Mouse (Mus musculus) midbrain, embryonic 15.5 days (tissue): Measurements from ENCODE around the gene Mpeg1. TPM values are rescaled to one million over a fixed set of nuclear protein-coding genes. Genes with fewer than 3 reads are reported as not detected.
A peak's percentile ranks its signal among the peaks of the same experiment; 100 is the strongest.

Source experiments
- ATAC-seq: fragments of 200-750 bp; cut with Nextera tagmentation; replicated peaks from 2 replicates; pipeline ENCODE4 v1.8.0; 2017; ENCODE audit warnings: moderate TSS enrichment
- H3K27ac ChIP-seq: fragments of 300-500 bp; sonication (generic); 2 replicates; pipeline ENCODE4 v1.5.1; 2015; ENCODE audit warnings: mild to moderate bottlenecking, inconsistent platforms
- H3K27me3 ChIP-seq: fragments of 300-500 bp; sonication (generic); replicated peaks from 2 replicates; pipeline ENCODE4 v1.6.1; 2015; ENCODE audit warnings: inconsistent platforms
- H3K36me3 ChIP-seq: fragments of 300-500 bp; sonication (generic); replicated peaks from 2 replicates; pipeline ENCODE4 v1.6.1; 2015; ENCODE audit warnings: inconsistent platforms
- H3K4me1 ChIP-seq: fragments of 300-500 bp; sonication (generic); 2 replicates; pipeline ENCODE4 v1.6.1; 2015; ENCODE audit warnings: inconsistent platforms
- H3K4me2 ChIP-seq: fragments of 300-500 bp; sonication (generic); 2 replicates; pipeline ENCODE4 v1.6.1; 2015; ENCODE audit warnings: inconsistent platforms, mild to moderate bottlenecking, moderate library complexity
- H3K4me3 ChIP-seq: fragments of 300-500 bp; sonication (generic); 2 replicates; pipeline ENCODE4 v1.5.1; 2015; ENCODE audit warnings: mild to moderate bottlenecking, inconsistent platforms
- H3K9ac ChIP-seq: fragments of 300-500 bp; sonication (generic); 2 replicates; pipeline ENCODE4 v1.6.1; 2015; ENCODE audit warnings: mild to moderate bottlenecking, inconsistent platforms
- H3K9me3 ChIP-seq: fragments of 300-500 bp; sonication (generic); 2 replicates; pipeline ENCODE4 v1.6.1; 2016; ENCODE audit warnings: inconsistent platforms
- WGBS: fragments of 180-500 bp; shearing (Covaris S2); methylation state at CpG from one replicate; pipeline ENCODE4 v1.1.7; 2015; ENCODE audit warnings: mixed read lengths; 5-methylcytosine and 5-hydroxymethylcytosine counted together
- polyA plus RNA-seq: library from polyadenylated mRNA; unstranded; fragments of >200 nt; fragmentation: Nextera tagmentation; extraction: Ambion mirVana; gene quantifications from 2 replicates; pipeline ENCODE4 v1.2.1, GENCODE M21; 2015

The Mpeg1 gene
- polyA plus RNA-seq, 1 experiment from 2014 or later, result 0.62 TPM

DNA sequence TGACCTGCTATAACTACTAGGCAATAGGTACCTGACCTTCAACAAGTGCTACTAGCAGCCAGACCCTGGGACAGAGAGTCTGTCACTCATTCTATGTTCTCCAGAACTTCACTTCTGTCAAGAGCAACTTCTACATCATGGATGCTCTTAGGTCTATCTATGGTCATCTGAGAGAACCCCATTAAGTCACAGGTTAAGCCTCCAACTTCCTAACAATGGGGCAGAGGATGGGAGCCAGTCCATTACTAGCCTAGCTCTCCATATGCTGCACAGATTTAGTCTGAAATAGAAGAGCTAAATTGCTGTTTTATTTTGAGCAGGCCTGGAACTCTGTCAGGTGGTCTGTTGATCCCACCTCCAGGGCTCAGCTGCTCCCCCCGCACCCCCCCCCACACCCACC is 38.4 kb downstream of the Mpeg1 start:
- Histone ChIP-seq H3K9ac (no peak overlapping the region; the same call in 1 of the 2 replicates), H3K4me2 (peak overlapping the region; percentile 89), H3K4me3 (peak overlapping the region; percentile 88), H3K36me3 (no peaks in the 10 kb centered on the region), H3K4me1 (peaks cover 38% of the 10 kb centered on the region), H3K27me3 (no peaks in the 10 kb centered on the region), H3K9me3 (no peaks in the 10 kb centered on the region), H3K27ac (peak overlapping the region; percentile 94; the same call in 1 of the 2 replicates)
- ATAC-seq, result no peak
- 10% methylated on average over 1 of the region's 1 CpGs for WGBS

DNA sequence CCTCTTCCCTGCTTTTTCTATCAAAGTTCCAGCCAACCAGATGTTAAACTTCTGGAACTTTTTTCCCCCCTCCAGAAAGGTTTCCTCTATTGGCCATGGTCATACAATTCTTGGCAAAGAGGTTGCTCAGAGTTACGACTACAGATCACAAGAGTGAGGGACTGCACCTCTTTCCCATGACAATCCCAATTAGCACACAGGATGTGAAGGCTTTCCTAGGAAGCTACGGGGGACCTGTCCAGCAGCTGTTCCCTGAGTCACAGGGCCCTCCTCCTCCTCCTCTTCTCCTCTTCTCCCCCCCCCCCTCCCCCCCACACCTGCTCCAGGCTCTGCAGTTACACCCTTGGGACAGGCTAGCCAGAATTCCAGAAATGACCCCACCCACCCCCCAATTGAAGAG is 38.9 kb downstream of the Mpeg1 start:
- H3K27ac ChIP-seq, result peak overlapping the region; percentile 94

GRCm38 (mm10) chr19:12500124-12500523 is 39.5 kb downstream of the Mpeg1 start:
- ATAC-seq, result peak; percentile 21
- 2% methylated on average over 3 of the region's 3 CpGs for WGBS
- H3K9ac ChIP-seq, result peak overlapping the region; percentile 89

More for the DNA sequence above, 38.9 kb downstream of the Mpeg1 start:
- WGBS, result 2% methylated on average over 2 of the region's 2 CpGs
- Histone ChIP-seq H3K4me1 (peaks cover 35% of the 10 kb centered on the region), H3K9me3 (no peaks in the 10 kb centered on the region), H3K27me3 (no peaks in the 10 kb centered on the region), H3K4me3 (peak overlapping the region; percentile 88), H3K4me2 (peak overlapping the region; percentile 89), H3K9ac (peak overlapping the region; percentile 89), H3K36me3 (no peaks in the 10 kb centered on the region)
- no peak for ATAC-seq

GRCm38 (mm10) chr19:12500881-12501311 is 40.3 kb downstream of the Mpeg1 start:
- ATAC-seq, result peak; percentile 66

More at GRCm38 (mm10) chr19:12500124-12500523, 39.5 kb downstream of the Mpeg1 start:
- Histone ChIP-seq H3K36me3 (no peaks in the 10 kb centered on the region), H3K4me3 (peak overlapping the region; percentile 88), H3K27ac (peak overlapping the region; percentile 94), H3K4me2 (peak overlapping the region; percentile 89), H3K9me3 (no peaks in the 10 kb centered on the region), H3K27me3 (no peaks in the 10 kb centered on the region), H3K4me1 (peaks cover 33% of the 10 kb centered on the region)

GRCm38 (mm10) chr19:12501370-12502347 is 41.1 kb downstream of the Mpeg1 start, which contains the start of gene Dtx4:
TSS of gene Dtx4 (minus strand) at chr19:12501454.
- H3K9me3 ChIP-seq, result no peaks in the 10 kb centered on the region
- WGBS, result under 1% methylated on average over 79 of the region's 80 CpGs
- peak; percentile 94 for ATAC-seq

More at GRCm38 (mm10) chr19:12500881-12501311, 40.3 kb downstream of the Mpeg1 start:
- peak overlapping the region; percentile 88 for H3K4me3 ChIP-seq
- H3K4me2 ChIP-seq, result peak overlapping the region; percentile 89
- H3K27ac ChIP-seq, result peak overlapping the region; percentile 94
- peak overlapping the region; percentile 89 for H3K9ac ChIP-seq
- peaks cover 32% of the 10 kb centered on the region for H3K4me1 ChIP-seq
- no peaks in the 10 kb centered on the region for H3K36me3 ChIP-seq
- H3K9me3 ChIP-seq, result no peaks in the 10 kb centered on the region
- WGBS, result under 1% methylated on average over 28 of the region's 38 CpGs
- no peaks in the 10 kb centered on the region for H3K27me3 ChIP-seq

GRCm38 (mm10) chr19:12502756-12503155 is 42.2 kb downstream of the Mpeg1 start:
- Histone ChIP-seq H3K9ac (no peak overlapping the region), H3K4me2 (no peak overlapping the region), H3K4me3 (no peak overlapping the region), H3K9me3 (no peaks in the 10 kb centered on the region), H3K4me1 (peaks cover 30% of the 10 kb centered on the region), H3K27me3 (no peaks in the 10 kb centered on the region), H3K36me3 (no peaks in the 10 kb centered on the region), H3K27ac (no peak overlapping the region)
- 94% methylated on average over 7 of the region's 7 CpGs for whole genome bisulfite sequencing
- ATAC-seq, result no peak

More at GRCm38 (mm10) chr19:12501370-12502347, 41.1 kb downstream of the Mpeg1 start, which contains the start of gene Dtx4:
- Histone ChIP-seq H3K27me3 (no peaks in the 10 kb centered on the region), H3K4me3 (peak within 1 kb of the TSS; percentile 88), H3K4me2 (peak within 1 kb of the TSS; percentile 89), H3K4me1 (peaks cover 32% of the 10 kb centered on the region), H3K36me3 (no peaks in the 10 kb centered on the region), H3K27ac (peak within 1 kb of the TSS; percentile 94), H3K9ac (peak within 1 kb of the TSS; percentile 89)

DNA sequence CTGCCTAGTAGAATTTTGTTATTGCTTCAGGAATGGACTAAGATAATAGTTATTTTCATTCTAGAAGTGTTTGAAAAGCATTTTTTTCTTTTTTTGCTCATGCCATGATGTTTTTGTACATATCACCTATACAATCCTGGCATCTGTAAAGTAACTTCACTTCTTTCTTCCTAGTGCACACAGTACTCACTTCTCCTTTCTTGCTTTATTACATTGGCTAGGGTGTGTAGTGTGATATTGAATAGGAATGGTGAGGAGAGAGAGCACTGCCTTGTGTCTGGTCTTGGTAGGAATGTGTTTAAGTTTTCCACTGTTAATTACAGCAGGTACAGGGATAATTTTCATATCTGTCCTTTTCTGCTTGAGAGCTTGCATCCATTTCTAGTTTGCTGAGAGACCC is 54.0 kb downstream of the Mpeg1 start:
- Histone ChIP-seq H3K4me2 (no peak overlapping the region), H3K9me3 (no peaks in the 10 kb centered on the region), H3K36me3 (no peaks in the 10 kb centered on the region), H3K27me3 (no peaks in the 10 kb centered on the region), H3K4me1 (no peaks in the 10 kb centered on the region), H3K9ac (no peak overlapping the region), H3K4me3 (no peak overlapping the region), H3K27ac (no peak overlapping the region)
- no peak for ATAC-seq

Other genes starting within 250 kb of the Mpeg1 start
- not detected in 2 replicates for gene Olfr1432, start 228.2 kb upstream of the Mpeg1 start, polyA plus RNA-seq
- not detected in 2 replicates for gene Olfr262, start 219.1 kb upstream of the Mpeg1 start, polyA plus RNA-seq
- gene Olfr235, start 199.7 kb upstream of the Mpeg1 start, polyA plus RNA-seq, result not detected in 2 replicates
- not detected in 2 replicates for gene Olfr1434, start 180.9 kb upstream of the Mpeg1 start, polyA plus RNA-seq
- not detected in 2 replicates for gene Olfr1436, start 161.6 kb upstream of the Mpeg1 start, polyA plus RNA-seq
- not detected in 2 replicates for gene Olfr1437, start 135.7 kb upstream of the Mpeg1 start, polyA plus RNA-seq
- not detected in 2 replicates for gene Olfr1438-ps1, start 124.9 kb upstream of the Mpeg1 start, polyA plus RNA-seq
- not detected in 2 replicates for gene Olfr1440, start 73.5 kb upstream of the Mpeg1 start, polyA plus RNA-seq
- not detected in 2 replicates for gene Olfr1441, start 43.3 kb upstream of the Mpeg1 start, polyA plus RNA-seq
- not detected in 2 replicates for gene Pfpl, start 32.9 kb upstream of the Mpeg1 start, polyA plus RNA-seq
- gene Dtx4, start 40.7 kb downstream of the Mpeg1 start, polyA plus RNA-seq, result 43.3 and 43.4 TPM in 2 replicates
- 5.0 and 6.0 TPM in 2 replicates for gene Fam111a, start 85.0 kb downstream of the Mpeg1 start, polyA plus RNA-seq
- gene Gm4952, start 139.2 kb downstream of the Mpeg1 start, polyA plus RNA-seq, result 0.14 TPM in 1 of 2 replicates, not detected in the other
- gene Glyat, start 172.5 kb downstream of the Mpeg1 start, polyA plus RNA-seq, result not detected in 2 replicates
- gene Olfr1442, start 209.7 kb downstream of the Mpeg1 start, polyA plus RNA-seq, result not detected in 2 replicates
- not detected in 2 replicates for gene Olfr1443, start 217.3 kb downstream of the Mpeg1 start, polyA plus RNA-seq
- not detected in 2 replicates for gene Keg1, start 235.0 kb downstream of the Mpeg1 start, polyA plus RNA-seq